Mouse (Mus musculus) brain, embryonic 14.5 days (tissue): ENCODE measurements at regions not wholly inside any gene's neighbourhood (a gene's known extent, or its start where the extent isn't known, plus 50 kb on each side); places are given as distances from the start of the nearest gene placed in this dataset.

Experiments used
- CTCF ChIP-seq: fragments of 200-500 bp; IDR thresholded peaks from 2 replicates; pipeline ENCODE4 v1.5.1; 2012; ENCODE audit warnings: inconsistent platforms, mild to moderate bottlenecking, moderate library complexity, borderline replicate concordance; ENCODE audit not compliant: insufficient read depth, insufficient read length; ENCODE audit errors: extremely low read depth
- POLR2A ChIP-seq: fragments of 200-500 bp; IDR thresholded peaks from 2 replicates; pipeline ENCODE4 v1.6.1; 2012; ENCODE audit warnings: mild to moderate bottlenecking, inconsistent platforms, borderline replicate concordance; ENCODE audit not compliant: poor library complexity, insufficient read depth, insufficient read length, severe bottlenecking; ENCODE audit errors: extremely low read depth

GRCm38 (mm10) chr8:97346630-97347029 is 1458.3 kb upstream of the Got2 start:
- TF ChIP-seq POLR2A (no peak), CTCF (no peak)
